Mouse (Mus musculus) neural tube, embryonic 12.5 days (tissue): Measurements from ENCODE around the gene Hoxd9. TPM values are rescaled to one million over a fixed set of nuclear protein-coding genes. Genes with fewer than 3 reads are reported as not detected.

ENCODE experiments used
- ATAC-seq: fragments of 200-750 bp; cut with Nextera tagmentation; 2 replicates; pipeline ENCODE4 v1.8.0; 2017; ENCODE audit warnings: low read depth, mild to moderate bottlenecking, moderate TSS enrichment, moderate library complexity; ENCODE audit not compliant: low FRiP score
- H3K27ac ChIP-seq: fragments of 300-500 bp; sonication (generic); 2 replicates; pipeline ENCODE4 v1.5.1; 2016
- H3K27me3 ChIP-seq: fragments of 300-500 bp; sonication (generic); replicated peaks from 2 replicates; pipeline ENCODE4 v1.6.1; 2016; ENCODE audit warnings: mild to moderate bottlenecking
- H3K36me3 ChIP-seq: fragments of 300-500 bp; sonication (generic); 2 replicates; pipeline ENCODE4 v1.6.1; 2016; ENCODE audit warnings: mild to moderate bottlenecking
- H3K4me1 ChIP-seq: fragments of 300-500 bp; sonication (generic); 2 replicates; pipeline ENCODE4 v1.6.1; 2016
- H3K4me2 ChIP-seq: fragments of 300-500 bp; sonication (generic); replicated peaks from 2 replicates; pipeline ENCODE4 v1.6.1; 2016; ENCODE audit warnings: mild to moderate bottlenecking
- H3K4me3 ChIP-seq: fragments of 300-500 bp; sonication (generic); 2 replicates; pipeline ENCODE4 v1.5.1; 2016
- H3K9ac ChIP-seq: fragments of 300-500 bp; sonication (generic); 2 replicates; pipeline ENCODE4 v1.6.1; 2016; ENCODE audit warnings: mild to moderate bottlenecking
- H3K9me3 ChIP-seq: fragments of 300-500 bp; sonication (generic); 2 replicates; pipeline ENCODE4 v1.6.1; 2016; ENCODE audit warnings: mild to moderate bottlenecking
- WGBS: fragments of 180-500 bp; shearing (Covaris S2); methylation state at CpG from one replicate; pipeline ENCODE4 v1.1.7; 2016; 5-methylcytosine and 5-hydroxymethylcytosine counted together
- polyA plus RNA-seq: library from polyadenylated mRNA; unstranded; fragments of >200 nt; fragmentation: Nextera tagmentation; extraction: Ambion mirVana; gene quantifications from 2 replicates; pipeline ENCODE4 v1.2.1, GENCODE M21; 2016

Gene Hoxd9
- polyA plus RNA-seq, 1 experiment from 2014 or later, result 34.4 TPM

GRCm38 (mm10) chr2:74728303-74728680 lies 30.8 kb downstream of the Hoxd9 start:
- Histone ChIP-seq H3K36me3 (peaks cover 28% of the 10 kb centered on the region), H3K9ac (peak overlapping the region; percentile 96), H3K27me3 (no peaks in the 10 kb centered on the region), H3K4me3 (peak overlapping the region; percentile 56), H3K9me3 (no peaks in the 10 kb centered on the region), H3K4me2 (peak overlapping the region; percentile 96), H3K4me1 (peaks cover 92% of the 10 kb centered on the region), H3K27ac (peak overlapping the region; percentile 93)
- 7% methylated on average over 13 of the region's 13 CpGs for WGBS
- ATAC-seq, result no peak

GRCm38 (mm10) chr2:74730331-74730730 lies 32.8 kb downstream of the Hoxd9 start:
- H3K9ac ChIP-seq, result peak overlapping the region; percentile 92
- peak overlapping the region; percentile 18 for H3K4me3 ChIP-seq
- 1% methylated on average over 8 of the region's 8 CpGs for WGBS
- H3K4me2 ChIP-seq, result peak overlapping the region; percentile 96
- no peaks in the 10 kb centered on the region for H3K27me3 ChIP-seq
- peaks cover 87% of the 10 kb centered on the region for H3K4me1 ChIP-seq
- ATAC-seq, result no peak
- H3K9me3 ChIP-seq, result no peaks in the 10 kb centered on the region
- H3K27ac ChIP-seq, result peak overlapping the region; percentile 99
- peaks cover 26% of the 10 kb centered on the region for H3K36me3 ChIP-seq

GRCm38 (mm10) chr2:74731055-74731454 lies 33.5 kb downstream of the Hoxd9 start:
- Histone ChIP-seq H3K9ac (peak overlapping the region; percentile 92), H3K9me3 (no peaks in the 10 kb centered on the region), H3K4me3 (peak overlapping the region; percentile 18), H3K4me1 (peaks cover 88% of the 10 kb centered on the region), H3K4me2 (peak overlapping the region; percentile 96), H3K27me3 (no peaks in the 10 kb centered on the region), H3K36me3 (peaks cover 32% of the 10 kb centered on the region), H3K27ac (peak overlapping the region; percentile 99)
- ATAC-seq, result no peak

GRCm38 (mm10) chr2:74731799-74732512 lies 34.4 kb downstream of the Hoxd9 start:
- peak overlapping the region; percentile 99 for H3K27ac ChIP-seq
- H3K36me3 ChIP-seq, result peaks cover 35% of the 10 kb centered on the region
- WGBS, result 4% methylated on average over 9 of the region's 9 CpGs
- no peaks in the 10 kb centered on the region for H3K9me3 ChIP-seq
- peak overlapping the region; percentile 96 for H3K4me2 ChIP-seq
- H3K4me1 ChIP-seq, result peaks cover 88% of the 10 kb centered on the region
- H3K4me3 ChIP-seq, result peak overlapping the region; percentile 31
- peak overlapping the region; percentile 92 for H3K9ac ChIP-seq
- ATAC-seq, result no peak
- no peaks in the 10 kb centered on the region for H3K27me3 ChIP-seq

- Histone ChIP-seq H3K9ac (peak overlapping the region; percentile 92), H3K36me3 (peaks cover 28% of the 10 kb centered on the region), H3K4me2 (peak overlapping the region; percentile 96), H3K4me3 (peak overlapping the region; percentile 31), H3K27ac (peak overlapping the region; percentile 99), H3K27me3 (no peaks in the 10 kb centered on the region), H3K4me1 (peaks cover 88% of the 10 kb centered on the region), H3K9me3 (no peaks in the 10 kb centered on the region)
- under 1% methylated on average over 52 of the region's 52 CpGs for WGBS
- no peak for ATAC-seq
Measured at GRCm38 (mm10) chr2:74732513-74733316, 35.2 kb downstream of the Hoxd9 start.

- Histone ChIP-seq H3K4me3 (peak overlapping the region; percentile 31), H3K9ac (peak overlapping the region; percentile 92), H3K36me3 (peaks cover 23% of the 10 kb centered on the region), H3K27ac (peak overlapping the region; percentile 99), H3K27me3 (no peaks in the 10 kb centered on the region), H3K4me1 (peaks cover 88% of the 10 kb centered on the region), H3K4me2 (peak overlapping the region; percentile 96), H3K9me3 (no peaks in the 10 kb centered on the region)
- WGBS, result under 1% methylated on average over 16 of the region's 16 CpGs
- ATAC-seq, result peak; percentile 38
Measured at GRCm38 (mm10) chr2:74733317-74733661, 35.8 kb downstream of the Hoxd9 start.

GRCm38 (mm10) chr2:74733765-74734164 lies 36.2 kb downstream of the Hoxd9 start:
- Histone ChIP-seq H3K27ac (peak overlapping the region; percentile 99), H3K4me2 (peak overlapping the region; percentile 96), H3K27me3 (no peaks in the 10 kb centered on the region), H3K9ac (peak overlapping the region; percentile 92), H3K36me3 (peaks cover 18% of the 10 kb centered on the region), H3K4me3 (peak overlapping the region; percentile 47), H3K4me1 (peaks cover 88% of the 10 kb centered on the region), H3K9me3 (no peaks in the 10 kb centered on the region)
- no peak for ATAC-seq
- under 1% methylated on average over 6 of the region's 6 CpGs for WGBS

GRCm38 (mm10) chr2:74734451-74734850 lies 36.9 kb downstream of the Hoxd9 start:
- Histone ChIP-seq H3K27ac (peak overlapping the region; percentile 99), H3K36me3 (peaks cover 18% of the 10 kb centered on the region), H3K9ac (peak overlapping the region; percentile 92), H3K9me3 (no peaks in the 10 kb centered on the region), H3K4me1 (peaks cover 90% of the 10 kb centered on the region), H3K4me2 (peak overlapping the region; percentile 96), H3K27me3 (no peaks in the 10 kb centered on the region), H3K4me3 (peak overlapping the region; percentile 47)
- WGBS, result 2% methylated on average over 13 of the region's 13 CpGs
- peak; percentile 55 for ATAC-seq

- Histone ChIP-seq H3K4me1 (peaks cover 92% of the 10 kb centered on the region), H3K27me3 (no peaks in the 10 kb centered on the region), H3K27ac (peak overlapping the region; percentile 99), H3K36me3 (peaks cover 18% of the 10 kb centered on the region), H3K9me3 (no peaks in the 10 kb centered on the region), H3K9ac (peak overlapping the region; percentile 92), H3K4me3 (peak overlapping the region; percentile 47), H3K4me2 (peak overlapping the region; percentile 96)
- ATAC-seq, result no peak
- WGBS, result 3% methylated on average over 27 of the region's 27 CpGs
Measured at GRCm38 (mm10) chr2:74734996-74735811, 37.7 kb downstream of the Hoxd9 start.

- H3K36me3 ChIP-seq, result peaks cover 18% of the 10 kb centered on the region
- peak overlapping the region; percentile 99 for H3K27ac ChIP-seq
- peak overlapping the region; percentile 47 for H3K4me3 ChIP-seq
- H3K27me3 ChIP-seq, result no peaks in the 10 kb centered on the region
- peaks cover 92% of the 10 kb centered on the region for H3K4me1 ChIP-seq
- under 1% methylated on average over 42 of the region's 42 CpGs for WGBS
- H3K4me2 ChIP-seq, result peak overlapping the region; percentile 96
- peak overlapping the region; percentile 92 for H3K9ac ChIP-seq
- no peak for ATAC-seq
- H3K9me3 ChIP-seq, result no peaks in the 10 kb centered on the region
Measured at GRCm38 (mm10) chr2:74735851-74736687, 38.5 kb downstream of the Hoxd9 start.
